Mouse (Mus musculus) gastrocnemius, adult 8-10 months (tissue): ENCODE measurements at regions not wholly inside any gene's neighbourhood (a gene's known extent, or its start where the extent isn't known, plus 50 kb on each side); places are given as distances from the start of the nearest gene placed in this dataset.
A peak's percentile ranks its signal among the peaks of the same experiment; 100 is the strongest.

Experiments used
- DNase-seq, 2 experiments: peaks; one replicate each; pipeline ENCODE4 v3.0.0; 2022; ENCODE audit warnings: low spot score in 2 of 2

DNA sequence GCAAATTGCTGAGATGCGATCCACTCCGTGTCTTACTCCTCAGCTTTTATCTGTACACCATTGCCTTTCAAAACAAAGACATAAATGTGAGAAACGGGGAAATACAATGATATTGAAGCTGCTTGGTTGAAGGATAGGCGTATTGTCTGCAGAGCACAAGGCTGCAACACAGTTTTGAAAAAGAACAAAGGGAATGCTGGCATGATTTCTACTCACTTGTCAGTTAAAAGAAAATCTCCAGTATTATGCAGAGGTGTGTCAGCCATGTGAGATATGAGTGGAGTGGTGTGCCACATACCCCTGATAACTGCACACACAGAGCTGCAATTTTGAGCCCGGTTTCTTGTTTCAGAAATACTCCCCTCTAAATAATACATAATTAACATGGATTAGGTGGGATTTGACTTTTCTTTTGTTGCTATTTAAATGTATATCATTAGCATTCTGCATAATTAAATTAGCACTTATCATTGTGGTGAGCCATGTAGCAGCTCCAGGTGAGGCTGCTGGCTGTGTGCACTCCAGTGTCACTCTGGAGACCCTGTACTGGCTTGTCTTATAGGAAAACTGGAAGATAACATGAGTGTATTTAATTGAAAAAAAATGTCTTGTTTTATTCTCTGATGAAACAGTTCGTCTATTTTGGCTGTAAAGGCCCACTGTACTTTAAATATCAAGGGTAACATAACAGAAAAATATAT lies 133.2 kb upstream of the Flrt2 start:
- no peak for DNase-seq

DNA sequence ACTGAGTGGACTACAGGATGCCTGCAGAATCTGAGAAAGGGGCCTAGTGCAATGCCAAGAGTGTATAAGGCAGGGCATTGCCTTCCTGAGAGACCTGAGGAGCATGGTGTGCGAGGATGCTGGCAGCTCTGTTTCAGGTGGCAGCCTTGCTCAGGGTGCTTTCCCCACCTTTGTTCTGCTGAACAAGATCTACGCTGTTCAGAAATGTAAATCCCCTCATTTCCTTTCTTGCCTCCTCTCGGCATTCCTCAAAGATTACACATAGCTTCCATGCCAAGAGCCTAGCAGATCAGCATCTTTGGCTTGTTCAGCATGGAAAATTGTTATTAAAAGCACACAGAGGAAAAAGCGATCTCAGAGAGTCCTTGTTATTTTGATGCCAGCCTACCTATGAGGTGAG lies 128.6 kb upstream of the Flrt2 start:
- DNase-seq = no peak

DNA sequence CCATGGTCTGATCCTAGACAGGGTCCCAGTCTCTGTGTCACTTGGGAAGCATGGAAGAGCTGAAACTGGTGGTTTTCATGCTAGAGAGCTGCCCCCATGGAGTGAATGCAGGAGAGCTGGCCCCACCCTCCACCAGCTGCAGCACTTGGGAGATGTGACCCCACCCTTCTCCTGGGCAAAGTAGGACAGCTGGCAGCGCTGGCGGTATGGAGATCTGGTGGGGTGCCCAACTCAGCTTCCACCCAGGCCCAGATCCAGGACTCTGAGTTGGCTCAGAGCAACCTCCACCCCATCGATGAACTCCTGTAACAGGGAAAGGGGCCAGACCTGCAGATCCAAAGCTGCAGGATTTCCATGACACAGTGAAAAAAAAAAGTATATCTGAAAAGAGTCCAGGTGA lies 115.3 kb upstream of the Flrt2 start:
- DNase-seq = peak in 1 of 2 experiments; percentile 19

DNA sequence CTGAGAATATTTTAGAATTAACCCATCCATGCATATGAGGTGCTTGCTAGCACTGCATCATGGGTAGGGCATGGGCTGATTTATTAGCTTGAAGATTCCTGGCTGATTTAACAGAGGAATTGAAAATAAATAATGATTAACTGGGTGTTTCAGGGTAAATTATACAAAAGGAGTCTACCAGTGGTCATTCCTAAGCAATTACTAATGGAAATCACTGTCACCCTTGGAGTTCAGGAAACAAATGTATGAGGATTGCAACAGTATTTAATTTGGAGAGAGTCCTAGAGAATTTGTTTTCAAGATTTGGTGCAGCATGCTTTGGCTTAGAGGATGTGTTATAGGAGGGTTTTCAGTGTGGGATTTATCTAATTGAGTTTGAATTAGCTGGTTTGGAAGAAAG lies 103.0 kb upstream of the Flrt2 start:
- DNase-seq = no peak

DNA sequence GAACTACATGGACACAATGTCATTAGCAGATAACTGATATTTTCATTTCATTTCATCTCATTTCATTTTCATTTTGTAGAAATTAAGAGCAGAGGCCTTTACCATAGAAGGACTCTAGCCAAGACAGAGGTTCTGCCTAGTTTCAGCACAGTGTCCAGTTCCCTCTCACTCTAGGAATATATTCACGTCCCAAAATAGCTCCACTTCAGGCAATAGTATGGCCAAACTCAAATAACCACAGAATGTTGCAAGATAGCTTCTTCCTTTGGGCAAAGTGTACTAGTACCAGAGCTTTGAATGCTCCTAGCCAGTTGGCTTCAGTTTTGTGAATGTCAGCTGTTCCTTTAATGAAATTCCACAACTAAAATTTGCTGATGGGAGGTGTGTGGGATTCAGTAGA lies 72.7 kb upstream of the Flrt2 start:
- no peak for DNase-seq

DNA sequence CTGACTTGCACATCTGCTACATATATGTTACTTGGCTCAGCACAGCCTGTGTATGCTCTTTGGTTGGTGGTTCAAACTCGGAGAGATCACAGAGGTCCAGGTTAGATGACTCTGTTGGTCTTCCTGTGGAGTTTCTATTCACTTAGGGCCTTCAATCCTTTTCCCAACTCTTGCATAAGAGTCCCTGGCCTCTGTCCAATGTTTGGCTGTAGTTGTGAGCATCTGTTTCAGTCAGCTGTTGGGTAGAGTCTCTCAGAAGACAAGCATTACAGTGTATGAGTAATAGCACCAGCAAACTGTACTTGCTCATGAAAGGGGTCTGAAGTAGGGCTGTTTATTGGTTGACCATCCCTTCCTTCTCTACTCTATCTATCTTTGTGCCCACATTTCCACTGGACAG lies 61.0 kb upstream of the Flrt2 start:
- DNase-seq = peak; percentile 25 to 41

DNA sequence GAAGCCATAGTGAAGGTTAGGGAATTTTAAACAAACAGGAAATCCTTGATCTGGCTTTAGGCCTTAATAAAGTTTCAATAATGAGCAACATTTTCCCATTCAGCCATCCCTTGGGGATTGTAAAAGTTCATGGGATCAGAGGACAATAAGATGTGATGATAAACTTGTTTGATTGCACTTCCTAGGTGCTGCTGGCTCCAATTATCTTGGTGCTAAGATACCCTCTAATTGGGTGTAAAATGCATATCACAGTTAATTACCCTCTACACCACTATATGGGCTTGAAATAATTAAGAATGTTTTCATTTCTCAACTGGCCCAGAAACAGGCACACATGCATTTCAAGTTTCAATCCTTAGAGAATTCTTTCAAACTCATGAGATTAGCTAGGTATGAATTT lies 55.4 kb upstream of the Flrt2 start:
- DNase-seq = no peak

DNA sequence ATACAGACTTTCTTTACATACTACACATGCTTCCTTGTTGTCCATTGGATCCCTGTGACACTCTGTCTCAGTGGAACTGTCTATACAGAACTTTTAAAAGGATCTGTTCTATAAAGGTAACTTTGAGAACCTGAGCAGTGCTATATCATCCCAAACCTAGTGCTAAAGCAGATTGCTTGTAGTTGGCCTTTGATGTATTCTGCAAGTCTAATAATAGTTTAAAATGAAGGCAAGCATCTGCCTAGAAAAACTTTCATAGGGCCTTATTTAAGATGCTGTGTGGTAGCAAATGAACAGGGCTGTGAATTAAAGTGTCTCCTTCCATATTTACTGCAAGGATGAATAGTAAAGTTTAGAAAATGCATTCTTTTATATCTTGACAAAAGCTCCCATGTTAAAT lies 52.1 kb upstream of the Flrt2 start:
- no peak for DNase-seq

DNA sequence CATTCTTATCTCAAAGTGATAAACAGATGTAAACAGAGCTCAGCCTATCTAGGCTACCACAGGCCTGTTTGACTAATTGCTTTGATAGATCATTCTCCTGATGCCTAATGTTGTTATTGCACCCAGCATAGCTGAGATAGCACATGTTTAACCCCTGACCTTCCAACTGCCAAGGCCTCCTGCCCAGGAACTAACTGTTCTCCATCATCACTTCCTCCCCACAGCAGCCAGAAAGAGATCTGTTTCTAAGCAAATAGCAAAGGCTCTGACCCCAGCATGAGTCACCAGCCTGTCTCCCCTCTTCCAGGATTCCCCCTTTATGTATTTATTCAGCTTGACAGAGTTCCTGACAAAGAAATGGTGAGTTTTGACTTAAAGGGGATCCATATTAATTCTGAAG lies 50.4 kb upstream of the Flrt2 start:
- DNase-seq = no peak
